Mouse (Mus musculus) cerebellum, postnatal 25 days (tissue): ENCODE data around the gene Bcl2l10.
"Not testable (repeated sequence)": the region's sequence is repeated elsewhere in the genome, so short reads cannot be mapped to it uniquely, and the experiment has no call there.

Experiments used
- DNase-seq, 2 experiments: peaks; one replicate each; pipeline ENCODE4 v3.0.0; 2021; ENCODE audit warnings: mixed read lengths in 2 of 2

Gene Bcl2l10

GRCm38 (mm10) chr9:75348066-75348465 is 508 bp downstream of the Bcl2l10 start:
- DNase-seq: no peak

- DNase-seq: no peak
These were observed 1.1 kb downstream of the Bcl2l10 start for GRCm38 (mm10) chr9:75348641-75349040.

- no peak for DNase-seq
These were observed 5.5 kb downstream of the Bcl2l10 start for GRCm38 (mm10) chr9:75353094-75353493.

- no peak for DNase-seq
These were observed 8.2 kb downstream of the Bcl2l10 start for GRCm38 (mm10) chr9:75355783-75356182.

- DNase-seq: no peak
These were observed 9.6 kb downstream of the Bcl2l10 start for GRCm38 (mm10) chr9:75357087-75357654.

DNA sequence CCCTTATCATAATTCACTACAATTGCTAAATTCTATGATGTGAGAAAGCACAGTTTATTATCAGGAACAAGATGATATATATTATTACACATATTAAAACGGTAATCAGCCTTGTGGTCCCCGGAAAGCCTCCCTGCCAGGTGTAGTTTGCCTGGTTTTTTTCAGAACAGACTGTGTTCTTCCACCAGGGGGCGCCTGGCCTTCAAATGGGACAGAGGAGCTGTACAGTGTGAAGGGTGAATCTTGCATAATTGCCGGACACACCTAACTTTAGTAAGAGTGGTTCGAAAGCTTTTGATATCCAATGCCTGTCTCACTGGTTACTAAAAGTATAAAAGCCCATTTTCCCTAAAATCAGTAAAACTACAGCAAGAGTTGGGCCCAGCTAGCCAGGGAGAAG is 14.1 kb downstream of the Bcl2l10 start:
- peak; percentile 81 to 92 for DNase-seq

DNA sequence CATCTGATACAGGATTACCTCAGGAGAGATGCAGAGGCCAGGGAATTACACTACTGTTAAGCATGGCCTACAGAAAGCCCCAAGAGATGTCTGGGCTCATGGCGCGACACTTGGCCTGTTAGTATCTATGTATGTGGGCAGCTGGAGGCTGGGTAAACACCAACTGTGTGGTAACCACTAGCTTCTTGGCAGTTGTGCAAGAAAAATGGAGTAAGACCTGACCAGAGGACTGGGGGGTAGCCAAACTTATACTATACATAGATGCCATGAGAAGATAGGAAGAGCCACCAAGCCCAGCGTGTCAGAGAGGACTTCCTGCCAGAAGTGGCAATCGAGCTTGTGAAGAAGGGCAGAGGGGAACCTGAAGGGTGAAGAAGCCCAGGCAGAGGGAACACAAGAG is 14.6 kb downstream of the Bcl2l10 start:
- DNase-seq: no peak

- DNase-seq: no peak
These were observed 15.4 kb downstream of the Bcl2l10 start for GRCm38 (mm10) chr9:75363001-75363400.

DNA sequence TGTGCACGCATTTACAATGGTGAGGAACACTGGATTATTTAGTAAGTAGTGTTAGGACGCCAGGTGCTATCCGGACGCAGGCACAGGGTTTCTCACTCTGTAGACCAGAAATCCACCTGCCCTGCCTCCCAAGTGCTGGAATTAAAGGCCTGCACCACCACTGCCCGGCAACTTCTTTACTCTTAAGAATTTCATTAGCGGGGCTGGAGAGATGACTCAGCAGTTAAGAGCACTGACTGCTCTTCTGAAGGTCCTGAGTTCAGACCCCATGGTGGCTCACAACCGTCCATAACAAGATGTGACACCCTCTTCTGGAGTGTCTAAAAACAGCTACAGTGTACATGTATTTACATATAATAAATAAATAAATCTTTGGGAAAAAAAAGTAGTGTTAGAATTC is 16.1 kb downstream of the Bcl2l10 start:
- DNase-seq: not testable (repeated sequence)

DNA sequence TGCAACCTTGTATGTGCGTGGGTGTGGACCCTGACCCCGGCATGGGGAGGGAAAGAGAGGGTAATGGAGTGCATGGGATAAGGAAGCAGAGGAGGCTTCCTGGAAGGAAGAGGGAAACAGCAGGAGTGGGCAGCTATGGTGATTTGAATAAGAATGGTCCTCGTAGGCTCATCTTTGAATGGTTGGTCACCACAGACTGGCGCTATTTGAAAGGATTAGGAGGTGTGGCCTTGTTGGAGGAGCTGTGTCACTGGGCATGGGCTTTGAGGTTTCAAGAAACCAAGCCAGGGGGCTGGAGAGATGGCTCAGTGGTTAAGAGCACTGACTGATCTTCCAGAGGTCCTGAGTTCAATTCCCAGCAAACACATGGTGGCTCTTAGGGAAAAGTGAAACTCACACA is 17.6 kb downstream of the Bcl2l10 start:
- DNase-seq: no peak

- DNase-seq: no peak
These were observed 18.6 kb downstream of the Bcl2l10 start for GRCm38 (mm10) chr9:75366191-75366590.

DNA sequence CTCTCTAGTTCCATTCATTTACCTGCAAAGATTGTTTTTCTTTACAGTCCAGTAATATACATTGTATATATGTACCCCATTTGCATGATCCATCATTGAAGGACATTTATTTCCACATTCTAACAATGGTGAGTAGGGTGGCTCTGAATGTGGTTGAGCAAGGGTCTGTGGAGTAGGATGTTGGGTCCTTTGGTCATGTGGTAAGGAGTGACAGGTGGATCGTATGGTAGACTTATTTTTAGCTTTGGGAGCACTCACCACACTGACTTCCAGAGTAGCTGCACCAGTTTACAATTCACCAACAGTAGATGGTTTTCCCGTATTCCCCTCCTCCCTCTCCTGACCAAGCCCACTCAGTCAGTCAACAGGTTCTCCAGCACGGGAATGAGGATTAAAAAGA is 21.2 kb downstream of the Bcl2l10 start:
- DNase-seq: no peak

GRCm38 (mm10) chr9:75375606-75376005 is 28.0 kb downstream of the Bcl2l10 start:
- DNase-seq: peak; percentile 46 to 69

DNA sequence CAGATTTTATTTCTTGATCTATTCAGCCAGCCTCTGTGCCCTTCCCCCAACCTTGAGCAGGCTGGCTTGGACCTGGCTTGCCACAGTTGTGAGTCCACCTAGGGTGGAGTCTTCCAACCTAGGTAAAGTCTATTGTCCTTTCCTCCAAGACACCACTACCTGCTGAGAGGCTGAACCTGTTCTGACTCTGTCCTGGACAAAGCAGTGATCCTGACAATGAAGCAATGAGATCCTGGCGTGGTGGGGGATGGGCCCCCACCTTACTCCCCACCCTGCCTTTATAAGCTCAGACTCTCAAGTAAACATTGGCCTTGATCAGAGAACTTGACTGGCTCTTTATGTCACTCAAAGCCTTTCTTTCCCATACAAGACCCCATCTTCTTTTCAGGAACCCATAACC is 28.9 kb downstream of the Bcl2l10 start:
- DNase-seq: no peak

DNA sequence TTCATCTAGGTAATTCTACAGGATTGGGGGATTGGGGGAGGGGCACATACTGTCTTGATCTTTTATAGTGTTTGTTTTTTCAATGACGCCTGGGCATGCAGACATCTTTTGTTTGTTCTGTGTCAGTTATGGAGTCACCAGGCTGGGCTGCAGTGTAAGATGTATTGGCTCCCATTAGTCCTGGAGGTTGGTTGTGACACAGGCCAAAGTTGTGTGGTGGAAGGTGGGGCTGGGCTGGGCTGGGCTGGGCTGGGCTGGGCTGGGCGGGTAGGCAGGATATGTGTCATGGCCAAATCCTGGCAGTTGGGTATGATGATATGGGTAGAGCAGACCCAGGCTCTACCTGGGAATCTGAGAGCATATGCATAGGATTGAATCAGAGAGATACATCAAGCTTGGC is 31.2 kb downstream of the Bcl2l10 start:
- DNase-seq: no peak

DNA sequence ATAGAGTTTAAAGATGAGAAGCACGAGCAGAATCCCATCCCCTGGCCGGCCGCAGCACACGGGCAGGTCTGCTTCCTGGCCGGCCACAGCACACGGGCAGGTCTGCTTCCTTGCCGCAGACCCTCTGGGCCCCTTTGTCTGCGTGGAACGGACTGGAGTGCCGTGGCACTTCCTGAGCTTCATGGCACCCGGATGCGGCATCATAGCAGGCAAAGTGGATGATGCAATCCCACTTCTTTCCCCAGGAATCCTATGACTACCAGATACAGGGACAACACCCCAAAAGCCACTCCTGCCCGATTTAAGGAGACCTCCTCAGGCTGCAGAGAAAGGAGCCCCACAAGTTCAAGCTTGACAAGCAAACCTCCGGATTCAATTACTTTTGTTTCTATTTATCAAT is 35.3 kb downstream of the Bcl2l10 start:
- no peak for DNase-seq

DNA sequence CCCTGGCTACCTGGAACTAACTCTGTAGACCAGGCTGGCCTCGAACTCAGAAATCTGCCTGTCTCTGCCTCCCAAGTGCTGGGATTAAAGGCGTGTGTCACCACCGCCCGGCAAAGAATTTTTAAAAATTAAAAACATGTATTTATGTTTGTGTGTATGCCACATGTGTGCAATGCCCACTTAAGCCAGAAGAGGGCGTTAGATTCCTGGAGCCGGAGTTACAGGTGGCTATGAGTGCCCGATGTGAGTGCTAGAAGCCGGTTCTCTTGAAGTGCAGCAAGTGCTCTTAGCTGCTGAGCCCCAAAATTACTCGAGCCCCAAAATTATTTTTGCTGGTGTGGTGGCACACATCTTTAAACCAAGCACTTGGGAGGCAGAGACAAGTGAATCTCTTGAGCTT is 36.2 kb downstream of the Bcl2l10 start:
- DNase-seq: no peak

DNA sequence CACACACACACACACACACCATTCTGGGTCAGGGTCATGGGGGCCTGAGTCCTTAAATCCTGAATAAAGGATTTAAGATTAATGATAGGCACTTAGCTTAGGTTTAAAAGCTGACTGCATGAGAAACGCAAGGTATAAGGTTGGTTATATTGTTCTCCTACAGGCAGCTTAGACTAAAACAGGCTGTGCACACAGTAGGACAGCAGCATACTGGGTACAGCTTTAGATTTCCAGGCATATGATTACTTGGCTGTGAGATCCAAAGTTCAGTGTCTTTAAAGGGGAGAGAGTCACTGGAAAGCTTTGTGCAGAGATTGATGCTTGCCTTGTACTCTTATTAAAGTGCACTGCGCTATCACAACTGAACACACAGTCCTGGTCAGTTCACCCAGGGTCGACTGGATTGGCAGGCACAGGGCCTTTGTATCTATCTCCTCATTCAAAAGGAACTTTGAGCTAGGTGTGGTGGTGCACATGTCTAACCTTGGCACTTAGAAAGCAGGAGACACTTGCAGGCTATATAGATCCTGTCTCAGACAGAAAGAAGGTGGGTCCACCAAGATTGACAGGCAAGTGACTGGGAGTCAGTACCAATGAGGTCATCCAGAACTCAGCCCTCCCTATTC is 36.9 kb downstream of the Bcl2l10 start:
- no peak for DNase-seq

DNA sequence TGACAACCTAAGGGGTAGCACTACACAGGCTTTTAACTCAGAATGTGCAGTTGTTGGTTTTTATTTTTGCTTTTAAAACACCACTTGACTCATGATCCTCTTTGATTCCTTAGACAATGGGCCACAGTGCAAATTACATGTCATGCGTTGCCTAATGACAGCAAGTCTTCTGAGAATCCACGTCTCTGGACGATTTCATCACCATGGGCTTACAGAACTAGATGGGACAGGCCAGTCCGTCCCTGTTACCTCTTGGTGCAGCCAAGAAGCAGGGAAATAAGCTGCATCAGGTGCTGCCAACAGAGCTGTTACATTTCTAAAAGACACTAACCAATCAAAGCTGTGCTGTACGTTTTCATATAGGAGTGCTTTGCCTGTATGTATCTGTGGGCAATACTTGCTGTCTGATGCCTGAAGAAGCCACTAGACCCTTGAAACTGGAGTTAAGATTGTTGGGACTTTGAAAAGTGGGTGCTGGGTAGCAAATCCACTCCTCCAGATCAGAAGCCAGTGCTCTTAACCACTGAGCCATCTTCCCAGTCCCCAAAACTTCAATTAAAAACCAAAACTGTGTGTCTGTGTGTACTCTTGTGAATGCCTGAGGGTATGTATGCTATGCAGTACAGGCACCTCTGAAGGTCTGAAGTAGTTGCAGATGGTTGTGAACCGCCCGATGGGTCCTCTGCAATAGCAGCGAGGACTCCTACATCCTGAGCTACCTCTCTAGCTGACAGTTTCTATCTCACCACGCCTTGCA is 37.8 kb downstream of the Bcl2l10 start:
- no peak for DNase-seq

DNA sequence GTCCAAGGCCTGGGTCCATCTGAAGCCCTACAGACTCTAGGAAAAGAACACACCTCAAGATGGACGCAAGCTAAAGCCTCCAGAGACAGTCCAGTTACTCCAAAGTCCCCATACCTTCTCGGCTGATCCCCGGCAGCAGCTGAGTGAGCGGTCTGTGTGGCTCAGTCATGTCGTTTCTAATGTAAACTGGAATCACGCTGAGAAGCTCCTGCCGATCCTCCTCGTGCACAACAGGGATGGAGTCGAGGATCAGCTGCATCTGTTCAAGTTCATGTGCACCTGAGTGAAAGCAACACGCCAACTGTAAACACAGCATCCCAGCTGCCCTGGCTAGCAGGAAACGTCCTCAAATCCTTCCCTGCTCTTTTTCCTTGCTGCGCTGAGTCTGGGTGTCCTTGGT is 45.7 kb downstream of the Bcl2l10 start:
- no peak for DNase-seq

DNA sequence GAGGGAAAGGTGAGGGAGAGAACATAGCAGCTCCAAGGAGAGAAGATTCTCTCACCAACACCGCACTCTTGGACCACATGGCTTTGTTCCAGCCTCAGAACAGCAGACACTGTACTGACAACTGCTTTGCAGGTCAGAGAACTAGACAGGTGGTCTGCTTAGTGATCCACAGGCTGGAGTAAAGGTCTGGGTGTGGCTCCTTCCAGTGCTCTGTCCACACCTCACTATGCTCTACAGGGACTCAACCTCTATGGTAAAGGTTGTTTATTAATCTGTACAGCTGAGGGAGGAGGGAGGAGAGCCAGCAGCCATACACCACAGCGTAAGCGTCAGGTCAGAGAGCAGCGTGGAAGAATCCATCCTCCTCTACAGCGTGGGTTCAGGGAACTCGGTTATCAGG is 48.4 kb downstream of the Bcl2l10 start:
- DNase-seq: no peak

- DNase-seq: no peak
These were observed 51.5 kb downstream of the Bcl2l10 start for GRCm38 (mm10) chr9:75399069-75399468.

GRCm38 (mm10) chr9:75400639-75401038 is 53.1 kb downstream of the Bcl2l10 start:
- peak; percentile 37 to 64 for DNase-seq
